Mouse (Mus musculus): ENCODE results near the gene Phldb2.
A peak's percentile ranks its signal among the peaks of the same experiment; 100 is the strongest.

Gene Phldb2

DNA sequence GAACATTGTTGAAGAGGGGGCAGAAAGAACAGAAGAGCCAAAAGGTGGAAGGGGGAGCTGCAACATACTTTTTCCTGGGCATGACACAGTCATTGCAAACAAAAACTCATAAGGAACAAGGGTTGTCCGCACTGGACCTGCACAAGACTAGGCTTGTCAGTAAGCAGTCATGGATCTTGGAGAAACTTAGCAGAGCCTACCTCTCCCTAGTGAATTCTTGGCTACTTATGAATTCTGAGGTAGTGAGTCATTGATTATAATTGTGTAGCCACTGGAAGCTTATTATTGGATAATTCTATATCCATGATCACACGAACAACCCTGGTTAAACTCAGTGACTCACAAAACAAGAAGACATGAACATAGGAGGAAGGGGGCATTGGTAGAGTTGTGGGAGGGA is 7.1 kb downstream of the Phldb2 start:
- DNase-seq (ENCODE audit: low spot score) = no peak

DNA sequence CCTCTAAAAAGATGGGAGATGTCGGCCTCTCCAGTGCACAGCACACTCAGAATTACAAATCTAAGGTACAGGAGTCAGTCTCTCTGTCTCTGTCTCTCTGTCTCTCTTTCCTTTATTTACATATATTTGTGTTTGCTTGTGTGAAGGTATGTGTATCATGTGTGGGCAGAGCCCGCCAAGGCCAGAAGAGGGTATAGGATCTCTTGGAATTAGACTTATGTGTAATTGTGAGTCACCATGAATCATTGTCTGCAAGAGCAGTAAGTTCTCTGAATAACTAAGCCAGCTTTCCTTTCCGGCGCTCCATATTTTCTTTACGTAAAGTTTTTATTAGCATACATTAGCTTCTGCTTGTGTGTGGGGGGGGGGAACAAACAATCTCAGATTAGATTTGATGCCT is 7.7 kb downstream of the Phldb2 start:
- DNase-seq (ENCODE audit: low spot score) = no peak

DNA sequence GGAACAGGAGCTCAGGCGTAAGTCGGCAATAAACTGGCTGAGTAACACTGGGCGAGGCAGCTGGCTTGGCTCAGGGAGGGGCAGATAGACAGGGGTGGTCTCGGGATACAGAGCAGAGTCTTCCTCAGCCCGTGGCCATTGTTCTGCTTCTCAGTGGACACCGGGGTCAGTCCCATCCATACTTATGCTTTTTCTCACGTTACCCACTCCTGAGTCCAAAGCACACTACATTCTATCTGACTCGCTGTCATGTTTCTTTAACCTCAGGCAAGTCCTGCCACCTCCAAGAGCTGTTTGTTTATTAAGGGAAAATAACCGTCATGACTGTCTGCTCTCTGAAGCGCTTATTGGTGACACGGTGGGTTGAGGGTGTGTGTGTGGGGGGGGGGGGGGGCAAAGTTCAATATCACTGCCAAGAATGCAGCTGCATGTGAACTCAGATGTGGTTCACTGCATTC is 8.2 kb downstream of the Phldb2 start:
- DNase-seq (ENCODE audit: low spot score) = no peak

GRCm38 (mm10) chr16:45942169-45942891 is 11.1 kb downstream of the Phldb2 start:
- no peak for DNase-seq (ENCODE audit: low spot score)

GRCm38 (mm10) chr16:45940701-45941100 is 12.7 kb downstream of the Phldb2 start:
- no peak for DNase-seq (ENCODE audit: low spot score)

DNA sequence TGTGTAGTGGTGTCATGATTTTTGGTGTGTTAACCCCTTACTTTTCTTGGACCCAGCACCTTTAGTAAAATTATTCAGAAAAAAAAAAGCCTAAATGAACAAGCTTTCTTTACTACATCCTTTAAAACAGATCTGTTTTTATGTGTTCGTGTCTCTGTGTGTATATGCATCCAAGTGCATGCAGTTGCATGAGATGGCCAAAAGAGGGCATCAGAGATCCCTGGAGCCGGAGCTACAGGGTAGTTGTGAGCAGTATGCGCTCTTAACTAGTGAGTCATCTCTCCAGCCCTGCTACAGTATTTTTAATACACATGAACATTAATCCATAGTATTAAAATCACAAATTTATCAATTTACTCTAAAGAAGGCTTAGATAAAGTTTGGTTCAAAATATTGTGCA is 14.0 kb downstream of the Phldb2 start:
- DNase-seq (ENCODE audit: low spot score) = no peak

DNA sequence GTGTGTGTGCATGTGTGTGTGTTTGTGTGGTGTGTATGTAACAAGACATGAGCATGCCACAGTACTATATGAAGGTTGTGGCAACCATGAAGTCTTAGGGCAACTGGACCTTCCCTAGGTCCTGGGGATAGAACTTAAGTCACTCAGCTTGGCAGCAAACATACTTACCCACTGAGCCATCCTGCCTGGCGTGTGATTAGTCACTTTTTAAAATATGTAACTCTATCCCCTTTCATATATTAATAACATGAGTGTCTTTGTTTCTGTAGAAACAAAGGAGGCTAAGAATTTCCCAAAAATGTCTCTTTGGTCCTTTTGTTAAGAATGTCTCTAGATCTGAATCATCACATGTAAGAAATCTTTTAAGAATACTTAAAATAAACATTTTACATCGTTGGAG is 16.0 kb downstream of the Phldb2 start:
- DNase-seq (ENCODE audit: low spot score) = no peak

- no peak for DNase-seq (ENCODE audit: low spot score)
These were observed 16.9 kb downstream of the Phldb2 start for GRCm38 (mm10) chr16:45936521-45936920.

DNA sequence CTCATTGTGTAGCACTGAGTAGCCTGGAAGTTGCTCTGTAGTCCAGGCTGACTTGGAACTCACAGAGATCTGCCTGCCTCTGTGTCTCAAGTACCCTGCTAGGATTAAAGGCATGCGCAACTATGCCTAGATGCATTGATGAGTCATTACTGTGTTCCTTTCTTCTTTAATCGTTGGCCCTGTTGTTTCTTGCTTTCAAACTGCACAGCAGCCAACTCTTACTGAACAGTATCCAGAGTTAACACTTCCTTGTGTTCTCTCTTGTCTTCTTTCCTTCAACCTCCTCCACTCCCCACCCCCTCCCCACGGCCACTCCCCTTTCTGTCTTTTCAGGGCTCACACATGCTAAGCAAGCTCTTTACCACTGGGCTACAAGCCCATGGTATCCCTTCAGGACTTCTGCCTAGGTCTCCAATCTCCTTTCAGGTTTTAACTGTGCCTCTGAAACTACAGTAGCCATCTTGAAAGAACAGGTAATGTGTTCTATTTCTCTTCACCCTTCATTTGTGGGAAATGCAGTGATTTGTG is 17.4 kb downstream of the Phldb2 start:
- no peak for DNase-seq (ENCODE audit: low spot score)

- no peak for DNase-seq (ENCODE audit: low spot score)
These were observed 18.5 kb downstream of the Phldb2 start for GRCm38 (mm10) chr16:45934721-45935407.

DNA sequence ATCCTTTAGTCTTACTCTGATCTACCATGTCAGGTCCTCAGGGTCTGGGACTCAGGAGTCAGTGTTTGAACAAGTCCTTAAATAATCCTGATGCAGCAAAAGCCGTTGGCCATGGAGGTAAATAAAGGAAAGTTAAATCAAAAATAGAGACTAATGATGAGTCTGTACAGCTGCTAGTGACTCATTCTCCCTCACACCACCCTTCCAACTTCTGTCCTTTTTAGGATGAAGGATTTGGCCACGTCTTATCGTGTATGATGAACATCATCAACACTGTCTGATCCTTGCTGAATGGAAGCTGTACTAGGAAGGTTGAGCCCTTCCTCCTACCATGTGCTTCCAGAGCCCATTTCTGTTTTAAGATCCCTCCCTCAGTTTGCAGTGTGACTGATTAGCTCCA is 23.1 kb downstream of the Phldb2 start:
- peak; percentile 32 for DNase-seq (ENCODE audit: low spot score)

GRCm38 (mm10) chr16:45928090-45928489 is 25.3 kb downstream of the Phldb2 start:
- DNase-seq (ENCODE audit: low spot score) = no peak

GRCm38 (mm10) chr16:45927601-45928000 is 25.8 kb downstream of the Phldb2 start:
- DNase-seq (ENCODE audit: low spot score) = peak; percentile 76

DNA sequence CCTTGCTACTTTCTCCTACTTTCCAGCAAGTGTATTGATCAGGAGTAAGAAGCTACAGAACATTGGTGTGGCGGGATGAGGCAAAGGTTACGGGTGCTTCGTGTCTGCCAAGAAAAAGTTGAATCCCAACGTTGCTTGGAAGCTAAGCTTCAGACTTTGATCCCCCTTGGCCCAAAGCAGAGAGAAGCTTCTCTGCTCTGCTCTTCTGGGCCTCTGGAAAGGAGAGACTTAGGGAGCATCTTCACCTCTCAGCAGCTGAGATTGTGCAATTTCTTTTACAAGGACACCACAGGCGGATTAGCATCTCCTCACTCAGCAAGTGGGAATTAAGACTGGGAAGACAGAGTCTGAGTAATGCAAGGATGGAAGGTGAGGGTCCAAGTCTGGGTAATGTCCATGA is 26.5 kb downstream of the Phldb2 start:
- DNase-seq (ENCODE audit: low spot score) = no peak

DNA sequence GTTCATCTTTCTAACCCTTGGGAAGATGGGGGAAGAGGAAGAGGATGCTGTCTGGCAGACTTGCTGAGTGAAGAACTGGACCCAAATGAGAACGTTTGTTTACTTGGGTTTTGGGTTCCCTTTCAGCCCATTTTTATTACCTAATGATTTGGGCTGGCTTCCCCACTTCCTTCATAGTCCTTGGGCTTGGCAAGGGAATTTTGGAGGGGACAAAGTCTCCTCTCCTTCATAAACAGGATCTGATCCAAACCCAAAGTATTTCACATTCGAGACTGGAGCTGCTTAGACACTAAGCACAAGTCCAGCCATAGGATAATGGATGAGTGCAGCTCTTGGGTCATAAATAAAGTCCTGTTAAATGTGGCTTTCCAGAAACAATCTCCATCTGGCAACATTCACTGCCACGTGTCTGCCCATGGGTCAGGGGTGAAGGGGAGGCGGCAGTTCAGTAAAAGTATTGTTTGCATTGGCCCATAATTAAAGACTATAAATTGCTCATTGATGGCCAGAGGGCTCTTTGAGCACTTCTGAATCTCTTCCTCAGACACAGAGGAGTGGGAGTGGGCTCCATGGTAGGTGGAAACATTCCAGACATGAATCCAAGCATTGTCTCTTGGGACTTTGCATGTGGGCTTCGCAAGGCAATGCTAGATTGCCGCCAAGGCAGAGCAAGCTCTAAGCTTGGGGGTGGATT is 29.5 kb downstream of the Phldb2 start:
- no peak for DNase-seq (ENCODE audit: low spot score)

GRCm38 (mm10) chr16:45922546-45923229 is 30.7 kb downstream of the Phldb2 start:
- DNase-seq (ENCODE audit: low spot score) = peak; percentile 47

GRCm38 (mm10) chr16:45919572-45919971 is 33.8 kb downstream of the Phldb2 start:
- DNase-seq (ENCODE audit: low spot score) = no peak

DNA sequence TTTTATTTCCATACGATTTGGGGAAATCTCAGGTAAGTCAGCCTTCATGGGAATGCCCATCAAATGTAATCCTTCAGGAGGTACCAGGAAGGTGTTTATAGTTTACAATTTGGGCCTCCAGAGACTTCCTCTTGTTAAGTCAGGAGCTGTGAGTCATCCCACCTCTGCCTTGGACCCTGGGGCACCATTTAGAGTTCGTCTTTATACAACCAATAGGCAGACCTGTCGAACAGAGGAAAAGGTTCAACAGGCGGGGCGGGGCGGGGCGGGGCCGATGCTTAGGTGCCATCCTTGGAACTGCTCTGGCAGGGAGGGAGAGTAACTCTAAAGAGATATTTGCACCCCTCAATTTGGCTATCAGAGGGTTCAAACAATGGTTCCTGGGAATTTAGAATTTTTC is 49.8 kb downstream of the Phldb2 start:
- DNase-seq (ENCODE audit: low spot score) = no peak

GRCm38 (mm10) chr16:45898459-45898858 is 54.9 kb downstream of the Phldb2 start:
- peak; percentile 35 for DNase-seq (ENCODE audit: low spot score)

- no peak for DNase-seq (ENCODE audit: low spot score)
These were observed 56.8 kb downstream of the Phldb2 start for GRCm38 (mm10) chr16:45896587-45896986.

GRCm38 (mm10) chr16:45894998-45895397 is 58.4 kb downstream of the Phldb2 start:
- DNase-seq (ENCODE audit: low spot score) = no peak

DNA sequence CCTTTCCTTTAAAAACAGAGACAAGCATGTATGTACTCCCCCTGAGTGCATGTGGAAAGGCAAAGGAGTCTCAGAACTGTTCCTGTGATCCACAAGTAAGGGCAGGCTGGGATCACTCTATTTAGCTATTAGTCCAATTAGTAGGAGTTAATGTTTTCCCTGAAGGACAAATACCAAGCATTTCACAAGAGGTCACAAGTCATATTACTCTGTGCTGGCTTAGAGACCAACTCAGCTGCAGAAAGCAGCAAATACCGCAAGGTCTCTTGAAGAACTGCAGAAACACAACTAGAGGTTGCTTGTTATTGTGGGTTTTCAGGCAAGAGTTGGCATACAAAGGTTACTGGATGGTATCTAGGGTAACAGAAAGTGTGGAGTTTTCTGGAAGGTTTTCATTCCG is 59.6 kb downstream of the Phldb2 start:
- peak; percentile 62 for DNase-seq (ENCODE audit: low spot score)

Measured in lung, postnatal 25 days (tissue).